Mouse (Mus musculus): ENCODE measurements at regions not wholly inside any gene's neighbourhood (a gene's known extent, or its start where the extent isn't known, plus 50 kb on each side); places are given as distances from the start of the nearest gene placed in this dataset.
"Not testable (repeated sequence)": the region's sequence is repeated elsewhere in the genome, so short reads cannot be mapped to it uniquely, and the experiment has no call there.

- no peak for TF ChIP-seq CTCF (IDR thresholded peaks at IDR 0.05; ENCODE audit: low read depth)
- no peak overlapping the region for H3K4me3 ChIP-seq (ENCODE audit: low read length)
- no peaks in the 10 kb centered on the region for H3K36me3 ChIP-seq (ENCODE audit: insufficient read depth, low read length)
- H3K27ac ChIP-seq, result no peak overlapping the region
- no peak overlapping the region for H3K9ac ChIP-seq (replicated peaks; ENCODE audit: low read length)
- H3K4me1 ChIP-seq (ENCODE audit: insufficient read depth, low read length), result no peaks in the 10 kb centered on the region
- WGBS, result 79% methylated on average over 7 of the region's 7 CpGs
- ATAC-seq (no peak), DNase-seq (ENCODE audit: low spot score) (no peak)
- H3K27me3 ChIP-seq (ENCODE audit: insufficient read depth, low read length), result no peaks in the 10 kb centered on the region
- no peak overlapping the region for H3K4me2 ChIP-seq (ENCODE audit: low read depth, low read length)
- H3K9me3 ChIP-seq (ENCODE audit: low read length), result no peaks in the 10 kb centered on the region
These were observed 55.9 kb downstream of the Tmem121 start for GRCm38 (mm10) chr12:113241373-113242193.

GRCm38 (mm10) chr12:113242194-113242510 lies 56.4 kb downstream of the Tmem121 start:
- Histone ChIP-seq H3K4me2 (ENCODE audit: low read depth, low read length) (no peak overlapping the region), H3K36me3 (ENCODE audit: insufficient read depth, low read length) (no peaks in the 10 kb centered on the region), H3K4me1 (ENCODE audit: insufficient read depth, low read length) (no peaks in the 10 kb centered on the region), H3K27ac (no peak overlapping the region), H3K9ac (replicated peaks; ENCODE audit: low read length) (no peak overlapping the region), H3K27me3 (ENCODE audit: insufficient read depth, low read length) (no peaks in the 10 kb centered on the region), H3K9me3 (ENCODE audit: low read length) (no peaks in the 10 kb centered on the region), H3K4me3 (ENCODE audit: low read length) (no peak overlapping the region)
- no peak for TF ChIP-seq CTCF (IDR thresholded peaks at IDR 0.05; ENCODE audit: low read depth)
- no peak for DNase-seq (ENCODE audit: low spot score)
- WGBS, result 81% methylated on average over 3 of the region's 3 CpGs
- ATAC-seq, result no peak

- no peak overlapping the region for H3K4me2 ChIP-seq (ENCODE audit: low read depth, low read length)
- ATAC-seq (no peak), DNase-seq (ENCODE audit: low spot score) (no peak)
- no peak overlapping the region for H3K4me3 ChIP-seq (ENCODE audit: low read length)
- no peak for TF ChIP-seq CTCF (IDR thresholded peaks at IDR 0.05; ENCODE audit: low read depth)
- no peak overlapping the region for H3K9ac ChIP-seq (replicated peaks; ENCODE audit: low read length)
- no peaks in the 10 kb centered on the region for H3K36me3 ChIP-seq (ENCODE audit: insufficient read depth, low read length)
- WGBS, result 89% methylated on average over 2 of the region's 2 CpGs
- H3K9me3 ChIP-seq (ENCODE audit: low read length), result no peaks in the 10 kb centered on the region
- H3K27me3 ChIP-seq (ENCODE audit: insufficient read depth, low read length), result no peaks in the 10 kb centered on the region
- H3K4me1 ChIP-seq (ENCODE audit: insufficient read depth, low read length), result no peaks in the 10 kb centered on the region
- H3K27ac ChIP-seq, result no peak overlapping the region
These were observed 59.0 kb downstream of the Tmem121 start for GRCm38 (mm10) chr12:113244685-113245084.

- H3K27ac ChIP-seq; DNase-seq (ENCODE audit: low spot score); H3K36me3 ChIP-seq (ENCODE audit: insufficient read depth, low read length); H3K9ac ChIP-seq (replicated peaks; ENCODE audit: low read length); H3K4me3 ChIP-seq (ENCODE audit: low read length); H3K4me2 ChIP-seq (ENCODE audit: low read depth, low read length); ATAC-seq; H3K9me3 ChIP-seq (ENCODE audit: low read length); H3K27me3 ChIP-seq (ENCODE audit: insufficient read depth, low read length); H3K4me1 ChIP-seq (ENCODE audit: insufficient read depth, low read length): not testable (repeated sequence)
- 91% methylated on average over 2 of the region's 2 CpGs for WGBS
These were observed 68.0 kb downstream of the Tmem121 start for GRCm38 (mm10) chr12:113253446-113254424.

- ATAC-seq (no peak), DNase-seq (ENCODE audit: low spot score) (no peak)
- H3K9ac ChIP-seq (replicated peaks; ENCODE audit: low read length), result no peak overlapping the region
- H3K4me1 ChIP-seq (ENCODE audit: insufficient read depth, low read length), result no peaks in the 10 kb centered on the region
- H3K27ac ChIP-seq, result no peak overlapping the region
- H3K27me3 ChIP-seq (ENCODE audit: insufficient read depth, low read length), result no peaks in the 10 kb centered on the region
- TF ChIP-seq CTCF (IDR thresholded peaks at IDR 0.05; ENCODE audit: low read depth), result no peak
- H3K4me2 ChIP-seq (ENCODE audit: low read depth, low read length), result no peak overlapping the region
- WGBS, result 89% methylated on average over 3 of the region's 3 CpGs
- H3K9me3 ChIP-seq (ENCODE audit: low read length), result no peaks in the 10 kb centered on the region
- no peaks in the 10 kb centered on the region for H3K36me3 ChIP-seq (ENCODE audit: insufficient read depth, low read length)
- no peak overlapping the region for H3K4me3 ChIP-seq (ENCODE audit: low read length)
These were observed 69.6 kb downstream of the Tmem121 start for GRCm38 (mm10) chr12:113255331-113255730.

GRCm38 (mm10) chr12:113256628-113257027 lies 70.9 kb downstream of the Tmem121 start:
- H3K27me3 ChIP-seq (ENCODE audit: insufficient read depth, low read length), result no peaks in the 10 kb centered on the region
- H3K4me1 ChIP-seq (ENCODE audit: insufficient read depth, low read length), result no peaks in the 10 kb centered on the region
- ATAC-seq, result no peak
- H3K4me3 ChIP-seq (ENCODE audit: low read length), result no peak overlapping the region
- no peak overlapping the region for H3K4me2 ChIP-seq (ENCODE audit: low read depth, low read length)
- no peak overlapping the region for H3K9ac ChIP-seq (replicated peaks; ENCODE audit: low read length)
- no peaks in the 10 kb centered on the region for H3K36me3 ChIP-seq (ENCODE audit: insufficient read depth, low read length)
- H3K27ac ChIP-seq, result no peak overlapping the region
- DNase-seq (ENCODE audit: low spot score), result no peak
- no peaks in the 10 kb centered on the region for H3K9me3 ChIP-seq (ENCODE audit: low read length)
- TF ChIP-seq CTCF (IDR thresholded peaks at IDR 0.05; ENCODE audit: low read depth), result no peak
- WGBS, result 66% methylated on average over 2 of the region's 2 CpGs
